Mouse (Mus musculus) embryonic fibroblast, embryonic 13.5 days (primary cell): ENCODE data around the gene Suclg1. TPM values are rescaled to one million over a fixed set of nuclear protein-coding genes. Genes with fewer than 3 reads are reported as not detected.

Experiments used
- H3K27ac ChIP-seq: 2 replicates; pipeline ENCODE4 v1.5.1; 2012; ENCODE audit warnings: low read length, control low read depth, inconsistent platforms; ENCODE audit not compliant: insufficient read depth
- H3K4me1 ChIP-seq: 2 replicates; pipeline ENCODE4 v1.6.1; 2011; ENCODE audit warnings: low read length; ENCODE audit not compliant: control insufficient read depth, insufficient read depth
- H3K4me3 ChIP-seq: 2 replicates; pipeline ENCODE4 v1.5.1; 2011; ENCODE audit warnings: mild to moderate bottlenecking, control low read depth, low read length; ENCODE audit not compliant: insufficient read depth
- CTCF ChIP-seq: IDR thresholded peaks from 2 replicates; pipeline ENCODE4 v1.5.1; 2011; ENCODE audit warnings: mild to moderate bottlenecking, control low read depth, low read length, moderate library complexity, borderline replicate concordance; ENCODE audit not compliant: insufficient read depth
- POLR2A ChIP-seq: IDR thresholded peaks from 2 replicates; pipeline ENCODE4 v1.6.1; 2011; ENCODE audit warnings: low read depth, mild to moderate bottlenecking, control low read depth, low read length, moderate library complexity
- polyA plus RNA-seq: library from polyadenylated mRNA; stranded (reverse); fragments of >200 nt; gene quantifications from 2 replicates; pipeline ENCODE4 v1.2.4, GENCODE M21; 2011; ENCODE audit warnings: low read depth; ENCODE audit not compliant: missing spikeins, insufficient read length

The Suclg1 gene
- polyA plus RNA-seq, 1 experiment: 109 TPM

DNA sequence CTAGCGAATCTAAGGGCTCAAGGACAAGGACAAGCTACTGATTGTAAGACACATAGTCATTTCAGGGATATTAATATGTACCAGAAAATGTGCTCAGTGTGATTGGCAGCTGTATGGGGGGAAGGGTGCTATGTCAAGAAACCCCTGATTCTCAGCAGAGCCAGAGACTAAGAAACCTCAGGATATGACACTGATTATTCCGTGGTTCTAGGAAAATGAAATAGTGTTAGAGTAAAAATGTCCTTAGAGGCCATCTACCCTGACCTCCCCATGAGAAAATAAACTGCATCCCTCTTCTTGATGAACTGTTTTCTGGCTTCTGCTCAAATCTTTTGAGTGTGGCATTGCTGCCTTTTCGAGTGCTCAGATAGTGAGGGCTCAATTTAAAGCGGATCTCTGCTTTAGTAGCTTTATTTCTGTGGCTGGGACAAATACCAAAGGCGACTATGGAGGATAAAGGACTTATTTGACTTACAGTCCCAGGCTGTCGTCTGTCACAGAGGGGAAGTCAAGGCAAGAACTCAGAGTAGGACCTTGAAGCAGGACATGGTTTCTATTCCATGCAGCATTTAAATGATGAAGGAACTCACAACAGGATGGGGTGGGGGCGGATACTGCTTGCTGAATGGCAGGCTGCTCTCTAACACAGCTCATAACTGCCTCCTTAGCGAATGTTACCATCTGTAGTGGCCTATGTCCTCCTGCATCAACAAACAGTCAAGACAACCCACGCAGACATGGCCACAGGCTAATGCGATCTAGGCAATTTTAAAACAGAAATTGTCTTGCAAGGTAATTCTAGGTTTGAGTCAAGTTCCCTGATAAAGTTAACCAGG is 60.7 kb downstream of the Suclg1 start:
- TF ChIP-seq POLR2A (no peak), CTCF (no peak)
- Histone ChIP-seq H3K27ac (no peak overlapping the region), H3K4me1 (no peaks in the 10 kb centered on the region), H3K4me3 (no peak overlapping the region)

GRCm38 (mm10) chr6:73311335-73311734 is 63.2 kb downstream of the Suclg1 start:
- no peaks in the 10 kb centered on the region for H3K4me1 ChIP-seq
- no peak overlapping the region for H3K27ac ChIP-seq
- H3K4me3 ChIP-seq: no peak overlapping the region
- TF ChIP-seq POLR2A (no peak), CTCF (no peak)

DNA sequence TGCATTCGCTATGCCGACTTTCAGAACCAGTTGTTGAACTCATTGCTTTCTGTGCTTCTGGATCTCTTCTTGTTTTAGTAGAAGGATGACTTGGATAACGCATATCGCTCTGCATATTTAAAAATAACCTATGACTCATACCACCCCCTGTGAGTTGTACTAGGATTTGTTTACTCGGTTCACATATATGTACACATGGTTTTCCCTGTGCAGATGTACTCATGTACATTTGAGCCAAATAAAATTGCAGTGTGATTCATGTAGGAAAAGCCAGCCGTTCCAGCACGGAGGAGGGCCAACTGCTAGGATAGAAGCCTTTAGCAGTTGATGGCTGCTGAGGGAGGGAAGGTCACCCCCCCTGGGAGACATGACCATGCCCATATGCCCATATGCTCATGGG is 63.6 kb downstream of the Suclg1 start:
- TF ChIP-seq POLR2A (no peak), CTCF (no peak)
- H3K4me1 ChIP-seq: no peaks in the 10 kb centered on the region
- H3K27ac ChIP-seq: no peak overlapping the region
- no peak overlapping the region for H3K4me3 ChIP-seq

- TF ChIP-seq CTCF (no peak), POLR2A (no peak)
- no peak overlapping the region for H3K27ac ChIP-seq
- no peaks in the 10 kb centered on the region for H3K4me1 ChIP-seq
- peak overlapping the region; percentile 26 for H3K4me3 ChIP-seq
Observed at GRCm38 (mm10) chr6:73314923-73315603, 66.9 kb downstream of the Suclg1 start.

DNA sequence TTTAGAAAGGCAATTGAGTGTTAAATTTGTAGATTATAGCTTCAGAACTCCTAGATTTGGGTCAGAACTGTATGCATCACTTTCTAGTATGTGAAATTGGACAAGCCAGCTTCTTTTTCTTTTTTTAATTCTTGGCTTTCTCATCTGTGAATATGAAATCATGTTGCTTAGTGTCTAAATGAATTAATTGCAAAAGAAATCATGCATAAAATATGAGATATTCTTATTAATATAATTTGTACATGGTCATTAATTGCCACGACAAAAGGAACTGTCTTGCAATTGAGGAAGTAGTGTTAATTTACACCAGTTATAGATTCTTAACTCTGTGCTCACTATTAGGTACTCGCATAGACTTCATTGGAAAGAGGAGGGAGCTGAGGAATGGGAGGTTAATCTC is 74.1 kb downstream of the Suclg1 start:
- TF ChIP-seq POLR2A: no peak
- TF ChIP-seq CTCF: no peak

More for the DNA sequence above, 74.1 kb downstream of the Suclg1 start:
- Histone ChIP-seq H3K4me3 (no peak overlapping the region), H3K27ac (no peak overlapping the region), H3K4me1 (no peaks in the 10 kb centered on the region)

Other genes with a start within 250 kb of the Suclg1 start
- not detected in 2 replicates for gene Dnah6, start 26.7 kb upstream of the Suclg1 start, polyA plus RNA-seq
- not detected in 2 replicates for gene 4931417E11Rik, start 221.3 kb downstream of the Suclg1 start, polyA plus RNA-seq